18 mouse cellular contexts compared by ENCODE assay signal in genomic region chr11:106597737-106598330, GRCm38 (mm10). TPM values are rescaled to one million over a fixed set of nuclear protein-coding genes. Genes with fewer than 3 reads are reported as not detected.
DNase-seq lines count a peak whose midpoint lies in the region; ATAC-seq and TF ChIP-seq lines count a peak whose summit lies in the region.
"Had no signal": no experiment of that assay in that cellular context is flagged by ENCODE, and none has a peak within 500 bp of the region (broad histone marks: within the 10 kb centered on the region; RNA-seq: fewer than 3 reads in every experiment).

No protein-coding gene starts in this region.

- intact Hi-C loops in gastrocnemius, adult 2 months (cut with DNase I), result no loop called here

- no peaks in the 10 kb centered on the region for H3K9me3 ChIP-seq in liver, embryonic 14.5 days (ENCODE audit: control insufficient read depth, low read length)
- H3K9me3 ChIP-seq: embryonic facial prominence, embryonic 15.5 days had no signal

- H3K4me1 ChIP-seq in liver, embryonic 14.5 days (replicated peaks; ENCODE audit: control insufficient read depth in 2 of 2, insufficient read depth in 2 of 2, low read length in 1 of 2), result peaks cover 3 to 12% of the 10 kb centered on the region in 2 experiments

- TF ChIP-seq EP300 in liver, embryonic 14.5 days (IDR thresholded peaks at IDR 0.05; ENCODE audit: low read depth), result no peak

- H3K27ac ChIP-seq in gastrocnemius, adult 2 months, result peak overlapping the region; percentile 78
- H3K27ac ChIP-seq in liver, embryonic 14.5 days, result no peak overlapping the region
- H3K27ac ChIP-seq: embryonic facial prominence, embryonic 15.5 days; hindbrain, postnatal 0 days had no signal

- peak; percentile 16 for DNase-seq in gastrocnemius, adult 2 months
- no peak for DNase-seq in gastrocnemius, postnatal 4 days (ENCODE audit: low spot score in 2 of 2)
- peak; percentile 29 for DNase-seq in retina, adult 2 months (ENCODE audit: low read depth, low spot score)
- DNase-seq in retina, postnatal 1 day, result no peak
- DNase-seq in liver, embryonic 14.5 days (ENCODE audit: low read depth in 3 of 3, low spot score in 3 of 3), result no peak
- DNase-seq in B cell, adult 2 months, result no peak
- DNase-seq: adrenal gland, postnatal 10 days; cerebellum, adult 11-12 months; cerebellum, postnatal 14 days; gastrocnemius, postnatal 10 days; layer of hippocampus, postnatal 36 days; left cerebral cortex, postnatal 4 days; lung, postnatal 14 days had no signal

- 45% methylated on average over 10 of the region's 10 CpGs for WGBS in liver, embryonic 14.5 days (ENCODE audit: insufficient replicate concordance)

- no peak overlapping the region for H3K4me3 ChIP-seq in gastrocnemius, adult 2 months
- no peak overlapping the region for H3K4me3 ChIP-seq in liver, embryonic 14.5 days (ENCODE audit: insufficient read depth in 1 of 2, low read depth in 2 of 2, low read length in 2 of 2)
- H3K4me3 ChIP-seq: embryonic facial prominence, embryonic 15.5 days had no signal

- H3K4me2 ChIP-seq in liver, embryonic 14.5 days (ENCODE audit: low read depth), result no peak overlapping the region
- H3K4me2 ChIP-seq: embryonic facial prominence, embryonic 15.5 days had no signal

- no peaks in the 10 kb centered on the region for H3K36me3 ChIP-seq in liver, embryonic 14.5 days (replicated peaks; ENCODE audit: control insufficient read depth, insufficient read depth, low read depth)

- 0 out of 2 replicates have a peak, but pooled peaks have one; percentile 4 for ATAC-seq in liver, embryonic 14.5 days (ENCODE audit: insufficient read depth)
- no peak for ATAC-seq in erythroid progenitor cell, adult 5-6 weeks (replicated peaks; ENCODE audit: low FRiP score, poor library complexity, severe bottlenecking)
- ATAC-seq: hindbrain, postnatal 0 days; intestine, postnatal 0 days; Patski had no signal

- TF ChIP-seq CTCF in gastrocnemius, adult 2 months (IDR thresholded peaks at IDR 0.05), result no peak
- no peak for TF ChIP-seq CTCF in liver, embryonic 14.5 days (IDR thresholded peaks at IDR 0.05; ENCODE audit: low read depth)

- H3K9ac ChIP-seq in liver, embryonic 14.5 days (replicated peaks), result no peak overlapping the region
- H3K9ac ChIP-seq: embryonic facial prominence, embryonic 15.5 days had no signal

- H3K27me3 ChIP-seq in liver, embryonic 14.5 days (ENCODE audit: control insufficient read depth, insufficient read depth, low read length), result no peaks in the 10 kb centered on the region
- H3K27me3 ChIP-seq: embryonic facial prominence, embryonic 15.5 days; Patski had no signal

RNA-seq across cellular contexts. Expression of gene Tex2, which starts 15.4 kb away (rescaled TPM):
- total RNA-seq in gastrocnemius, adult 2 months (2021), result 10 to 100 TPM; 59.2 to 65.5 TPM
- total RNA-seq in gastrocnemius, postnatal 4 days (2021), result 10 to 100 TPM; 20.1 to 21.7 TPM
- polyA plus RNA-seq in liver, embryonic 14.5 days (2012; rRNA removed), result 5.2 and 5.9 TPM in 2 replicates
- polyA plus RNA-seq in liver, embryonic 14.5 days (2014; fragmentation: Nextera tagmentation; extraction: Ambion mirVana), result 7.9 and 9.3 TPM in 2 replicates
- 18.9 and 32.1 TPM in 2 replicates for total RNA-seq in erythroid progenitor cell, adult 5-6 weeks (2015; ENCODE audit: low replicate concordance)
- 35.9 and 41.8 TPM in 2 replicates for total RNA-seq in erythroid progenitor cell, adult 5-6 weeks (2017; ENCODE audit: low replicate concordance)

Comparison
In these comparisons a context has a peak if more than half of its experiments do, and no peak if none do; other contexts are left out.
1. DNase-seq: peak in gastrocnemius, adult 2 months (single experiment) and retina, adult 2 months (single experiment); none in gastrocnemius, postnatal 4 days (0 of 2), retina, postnatal 1 day (single experiment), liver, embryonic 14.5 days (0 of 3) and B cell, adult 2 months (0 of 2).